Mouse (Mus musculus) regulatory T cell (primary cell): ENCODE measurements around the gene Tnfrsf12a.

ENCODE experiments used
- in situ Hi-C: fragments of 300-600 bp; cut with MboI, MseI; formaldehyde crosslinking; loops from one replicate; pipeline ENCODE4 v1.15.1; 2025; ENCODE audit warnings: high pct_unique_total_duplicates

The Tnfrsf12a gene

GRCm38 (mm10) chr17:23651363-23651762, 25.9 kb downstream of the Tnfrsf12a start:
- in situ Hi-C loops, result no loop called here

- in situ Hi-C loops, result no loop called here
These were observed 31.4 kb downstream of the Tnfrsf12a start for GRCm38 (mm10) chr17:23645894-23646293.

- in situ Hi-C loops, result no loop called here
These were observed 32.4 kb downstream of the Tnfrsf12a start, which contains the start of gene Mmp25 for GRCm38 (mm10) chr17:23644613-23645495. TSS of gene Mmp25 (minus strand) at chr17:23645277.

GRCm38 (mm10) chr17:23631241-23631640, 46.0 kb downstream of the Tnfrsf12a start:
- in situ Hi-C loops, result no loop called here

DNA sequence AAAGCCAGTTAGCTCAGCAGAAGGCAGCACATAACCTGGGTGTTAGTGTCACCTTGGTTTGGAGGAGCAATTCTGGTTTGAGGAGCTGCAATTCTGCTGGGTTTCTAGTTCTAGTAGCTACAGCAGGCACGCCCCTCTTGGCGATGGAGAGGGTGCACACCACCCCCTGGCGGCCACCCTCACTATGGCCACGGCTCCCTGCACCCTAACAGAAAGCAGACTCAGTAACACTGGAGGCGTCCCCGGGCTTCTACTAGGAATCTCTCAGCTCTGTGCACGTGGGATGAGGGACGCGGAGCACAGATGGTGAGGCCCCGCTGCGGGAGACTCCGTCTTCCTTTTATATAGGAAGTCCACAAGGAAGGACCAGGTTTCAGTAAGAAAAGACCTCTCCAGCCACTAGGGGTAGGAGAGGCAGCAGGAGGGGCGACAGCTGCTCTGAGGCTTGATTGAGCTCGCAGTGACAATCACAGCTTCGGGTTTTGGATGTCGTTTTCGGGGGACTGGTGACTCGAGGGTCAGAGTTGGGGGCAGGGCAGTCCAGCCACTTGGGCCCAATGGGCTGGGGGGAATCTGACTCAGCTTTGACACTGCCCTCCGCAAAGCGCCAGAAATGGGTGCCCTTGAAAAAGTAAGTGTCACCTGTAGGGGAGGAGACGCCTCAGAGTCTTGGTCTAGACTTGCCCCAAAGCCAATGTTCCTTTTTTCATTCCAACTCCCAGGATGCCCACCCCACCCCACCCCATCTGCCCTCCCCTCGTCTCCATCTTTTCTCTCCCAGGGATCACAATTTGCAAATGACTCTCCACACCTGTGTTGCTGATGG, 46.9 kb downstream of the Tnfrsf12a start:
- in situ Hi-C loops, result no loop called here

DNA sequence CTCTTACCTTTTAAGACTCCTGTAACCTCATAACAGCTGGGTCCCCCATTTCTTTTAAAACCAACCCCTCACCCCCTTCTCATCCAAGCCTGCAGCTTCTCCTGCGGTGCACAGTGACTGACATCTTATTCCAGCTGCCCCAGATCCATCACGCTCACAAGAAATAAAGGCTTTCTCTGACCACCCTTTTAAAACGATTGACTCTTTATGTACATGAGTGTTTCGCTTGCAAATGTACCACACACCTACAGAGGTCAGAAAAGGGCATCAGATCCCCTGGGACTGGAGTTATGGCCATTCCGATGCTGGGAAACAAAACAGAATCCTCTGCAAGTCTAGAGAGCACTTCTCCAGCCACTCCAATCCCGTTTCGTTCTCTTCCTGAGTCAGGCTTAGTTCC, 49.5 kb downstream of the Tnfrsf12a start:
- in situ Hi-C loops, result no loop called here
